Mouse (Mus musculus) CD4-positive naive resting alpha-beta T cell, adult 76 days (primary cell): ENCODE results near the gene Kif2c. TPM values are rescaled to one million over a fixed set of nuclear protein-coding genes. Genes with fewer than 3 reads are reported as not detected.

Source experiments
- total RNA-seq: library from RNA; stranded (reverse); gene quantifications from one replicate; pipeline ENCODE4 v1.2.4, GENCODE M21; 2023

Gene Kif2c
- total RNA-seq, result 0.29 TPM

DNA sequence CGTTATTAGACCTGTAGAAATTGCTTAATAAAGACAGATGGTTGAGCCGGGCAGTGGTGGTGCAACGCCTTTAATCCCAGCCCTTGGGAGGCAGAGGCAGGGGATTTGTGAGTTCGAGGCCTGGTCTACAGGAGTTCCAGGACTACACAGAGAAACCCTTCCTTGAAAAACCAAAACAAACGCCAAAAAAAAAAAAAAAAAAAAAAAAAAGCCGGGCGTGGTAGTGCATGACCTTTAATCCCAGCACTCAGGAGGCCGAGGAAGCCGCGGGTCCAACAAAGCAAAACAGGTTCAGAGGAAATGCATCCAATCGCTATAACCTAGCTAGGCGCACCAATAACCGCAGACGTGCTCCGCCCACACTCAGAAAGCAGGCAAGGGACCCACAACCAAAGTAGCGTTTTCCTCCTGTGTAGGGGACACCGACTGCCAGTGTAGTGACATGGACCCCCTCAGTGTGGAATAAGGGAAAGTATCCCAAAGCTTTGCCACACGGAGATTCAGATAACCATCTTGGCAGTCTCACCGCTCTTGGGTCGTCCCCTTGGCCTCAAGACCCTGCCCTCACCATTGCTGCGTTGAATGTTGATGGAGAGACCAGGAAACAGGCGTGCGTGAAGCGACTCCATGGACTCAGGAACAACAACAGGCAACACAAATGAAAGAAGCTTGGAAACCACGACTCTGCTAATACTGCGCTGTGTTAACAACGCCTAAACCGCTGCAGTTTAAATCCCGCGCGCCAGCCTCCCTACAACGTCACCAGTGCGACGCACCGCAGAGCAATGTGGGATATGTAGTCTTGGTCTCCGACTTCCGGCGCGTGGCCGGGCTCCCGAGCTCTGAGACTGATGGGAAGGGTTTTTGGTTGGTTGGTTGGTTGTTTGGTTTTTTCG lies at the start of gene Kif2c:
Gene Kif2c (minus strand): TSS at position 777 of the 896 bp plus-strand sequence.

DNA sequence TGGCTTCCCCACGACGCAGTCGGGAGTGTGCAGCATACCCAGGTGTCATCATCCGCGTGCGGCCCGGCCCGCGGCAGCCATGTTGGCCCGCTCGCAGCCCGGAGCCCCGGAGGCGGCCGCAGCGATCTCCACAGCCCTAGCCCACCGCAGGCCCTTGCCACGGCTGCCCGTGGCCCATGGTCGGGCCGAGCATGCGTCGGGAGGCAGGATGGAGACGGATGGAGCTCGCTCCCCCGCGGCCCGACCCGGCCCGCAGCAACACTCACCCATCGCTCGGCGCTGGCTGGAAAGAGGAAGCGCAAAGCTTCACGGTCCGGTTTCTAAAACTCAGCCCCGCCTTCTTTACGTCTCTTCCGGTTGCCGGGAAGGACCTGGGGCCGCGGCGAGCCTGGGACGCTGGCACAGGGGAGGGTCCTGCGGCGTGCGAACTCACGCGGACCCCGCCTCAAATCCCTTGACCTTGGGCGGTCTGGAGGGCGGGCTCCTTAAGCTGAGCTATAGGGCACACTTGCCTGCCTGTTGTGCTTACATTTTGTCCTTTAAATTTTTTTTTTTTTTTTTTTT lies 26.6 kb downstream of the Kif2c start, which contains the start of gene Rps8:
Gene Rps8 (minus strand): TSS at position 452 of the 564 bp plus-strand sequence.

DNA sequence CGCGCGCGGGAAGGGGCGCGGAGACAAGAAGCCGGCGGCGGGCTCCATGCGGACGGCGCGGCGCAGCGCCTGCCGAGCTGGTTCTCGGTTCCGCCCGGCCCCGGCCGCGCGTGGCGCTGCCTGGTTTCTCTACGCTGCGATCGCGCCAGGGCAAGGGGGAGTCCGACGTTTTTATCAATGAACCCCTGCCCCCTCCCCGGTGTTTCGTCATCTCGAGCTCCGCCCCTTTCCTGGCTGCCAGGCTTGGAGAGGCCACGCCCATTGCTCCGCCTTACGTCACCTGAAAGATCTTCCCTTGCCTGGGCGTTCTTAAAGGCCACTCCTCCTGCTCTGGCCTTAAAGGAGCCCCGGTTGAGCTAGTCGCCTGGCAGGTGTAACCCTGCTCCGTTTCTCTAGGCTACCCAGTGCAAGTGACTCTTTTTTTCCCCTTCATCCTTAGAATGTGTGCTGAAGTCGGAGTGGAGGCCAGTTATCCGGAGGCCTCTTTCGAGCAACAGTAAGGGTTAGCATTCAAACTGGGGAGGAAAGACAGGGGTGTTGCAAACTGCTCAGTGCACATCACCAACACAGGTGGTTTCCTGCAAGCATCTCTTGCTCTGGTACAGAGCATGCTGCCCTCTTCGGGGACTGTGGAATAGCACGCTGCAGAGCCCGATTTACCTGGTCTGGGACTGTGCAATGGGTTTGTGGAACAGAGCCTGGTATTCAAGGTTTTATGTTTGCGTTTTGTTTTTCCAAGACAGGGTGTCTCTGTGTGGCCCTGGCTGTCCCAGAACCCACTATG lies 48.4 kb downstream of the Kif2c start, which contains the start of gene Plk3:
Gene Plk3 (minus strand): TSS at position 147 of the 784 bp plus-strand sequence.

DNA sequence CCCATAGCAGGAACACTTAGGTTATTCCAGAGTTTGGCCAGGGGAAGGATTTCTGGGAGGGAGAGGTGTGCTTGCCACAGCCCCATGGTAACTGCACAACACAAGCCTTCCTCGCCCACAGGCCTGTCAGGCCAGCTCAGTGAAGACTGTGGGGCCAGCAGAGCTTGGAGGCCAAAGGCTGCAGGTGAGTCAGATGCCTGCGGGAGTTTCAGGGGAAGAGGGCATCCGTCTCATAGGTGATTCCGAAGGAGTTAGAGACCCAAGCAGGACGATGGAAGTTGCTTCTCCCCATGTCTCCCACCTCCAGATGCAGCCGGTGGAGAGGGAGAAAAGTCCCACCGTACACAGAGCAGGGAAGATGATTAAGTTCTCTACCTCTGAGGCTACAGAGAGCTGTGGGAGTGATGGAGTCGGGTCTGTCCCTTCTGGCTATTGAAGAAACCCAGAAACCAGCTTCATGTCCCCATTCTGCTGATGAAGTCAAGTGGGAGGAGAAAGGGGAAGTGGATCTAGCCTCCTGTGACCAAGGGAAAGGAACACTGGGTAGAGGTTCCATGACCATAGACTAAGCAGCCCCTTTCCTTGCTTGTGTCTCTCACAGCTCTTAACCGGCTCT lies 55.7 kb downstream of the Kif2c start, which contains the start of gene Tctex1d4:
Gene Tctex1d4 (plus strand): TSS at position 120 of the 616 bp plus-strand sequence.

DNA sequence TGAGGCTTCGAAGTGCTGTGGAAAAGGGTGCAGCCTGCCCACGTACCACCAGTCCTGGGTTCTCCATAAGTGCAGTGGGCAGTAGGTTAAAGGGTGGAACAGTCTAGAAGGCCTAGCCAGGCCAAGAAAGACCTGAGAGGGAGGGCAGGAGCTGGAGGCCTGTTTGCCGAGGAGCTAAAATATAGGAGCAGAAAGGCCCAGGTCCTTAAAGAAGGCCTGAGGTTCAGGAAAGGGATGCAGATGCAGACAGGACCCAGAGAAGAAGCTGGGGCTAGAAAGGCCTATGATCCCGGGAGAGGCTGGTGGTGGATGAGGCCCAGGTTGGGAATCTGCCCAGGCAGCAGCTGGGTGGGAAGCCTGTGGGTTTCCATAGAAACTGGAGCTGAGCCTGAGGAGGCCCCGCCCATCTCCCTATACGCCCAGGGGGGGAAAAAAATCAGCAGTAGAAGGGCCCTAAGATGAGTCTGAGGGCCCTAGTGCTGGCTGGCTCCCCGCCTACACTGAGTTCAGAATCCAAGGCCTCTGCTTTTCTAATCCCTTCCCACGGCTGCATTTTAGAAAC lies 57.0 kb downstream of the Kif2c start, which contains the start of gene Btbd19:
Gene Btbd19 (minus strand): TSS at position 378 of the 562 bp plus-strand sequence.

Other genes with a start within 250 kb of the Kif2c start
- gene Urod, start 188.2 kb downstream of the Kif2c start, total RNA-seq, result 36.8 TPM
- 35.4 TPM for gene Hectd3, start 187.3 kb downstream of the Kif2c start, total RNA-seq
- 22.1 TPM for gene Eif2b3, start 163.2 kb downstream of the Kif2c start, total RNA-seq
- gene Ptch2, start 86.6 kb downstream of the Kif2c start, total RNA-seq, result 0.18 TPM
- gene Btbd19, start 56.9 kb downstream of the Kif2c start, total RNA-seq, result 22.6 TPM
- gene Tctex1d4, start 55.8 kb downstream of the Kif2c start, total RNA-seq, result not detected
- gene Plk3, start 48.7 kb downstream of the Kif2c start, total RNA-seq, result 55.5 TPM
- 2,747 TPM for gene Rps8, start 26.4 kb downstream of the Kif2c start, total RNA-seq
- gene Tmem53, start 69.3 kb upstream of the Kif2c start, total RNA-seq, result not detected
- gene Armh1, start 69.5 kb upstream of the Kif2c start, total RNA-seq, result not detected